Mouse (Mus musculus): ENCODE measurements at regions not wholly inside any gene's neighbourhood (a gene's known extent, or its start where the extent isn't known, plus 50 kb on each side); places are given as distances from the start of the nearest gene placed in this dataset.

DNA sequence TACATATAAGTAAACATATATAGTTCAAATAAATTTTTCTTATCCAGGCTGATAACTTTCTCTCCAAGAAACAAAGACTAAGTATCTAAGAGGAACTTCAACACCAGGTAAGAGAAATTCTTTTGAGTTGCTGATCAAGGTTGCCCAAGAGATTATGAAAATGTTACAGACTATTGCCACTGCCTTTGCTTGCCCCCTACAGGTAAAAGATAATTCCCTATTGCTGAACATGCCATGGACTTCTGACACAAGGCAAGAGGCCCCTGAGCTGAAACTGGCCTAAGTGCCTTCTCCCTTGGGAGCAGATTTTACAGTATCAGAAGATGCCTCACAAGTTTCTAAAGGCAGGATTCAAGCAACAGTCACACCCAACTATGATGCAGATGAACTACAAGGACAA lies 2914.2 kb upstream of the Gm6569 start:
- DNase-seq: no peak
- intact Hi-C loops (cut with DNase I): loop anchor here (5.0 kb wide), 1 partner anchor 1998 kb away; no protein-coding TSS in a partner anchor

DNA sequence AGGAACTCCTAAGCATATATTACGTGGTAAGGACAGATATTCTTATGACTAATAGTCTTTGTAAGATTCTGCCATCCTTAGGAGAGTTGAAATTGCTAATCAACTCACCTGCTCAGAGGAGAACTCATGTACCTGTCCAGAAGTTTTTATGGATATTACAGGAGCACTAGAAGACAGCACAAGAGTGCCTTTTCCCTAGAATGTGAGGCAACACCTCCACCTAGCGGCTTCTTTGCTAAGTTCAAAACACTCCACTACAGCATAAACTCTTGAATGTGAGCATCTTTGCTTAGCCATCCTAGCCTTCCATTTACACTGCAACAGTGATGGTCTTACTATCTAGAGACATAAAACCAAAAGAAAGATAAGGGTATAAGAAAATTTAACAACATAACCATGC lies 2913.5 kb upstream of the Gm6569 start:
- intact Hi-C loops (cut with DNase I): loop anchor here (5.0 kb wide), 1 partner anchor 1999 kb away; no protein-coding TSS in a partner anchor
- DNase-seq: peak; percentile 3 to 22

All from heart, postnatal 14 days (tissue).